Mouse (Mus musculus) layer of hippocampus, adult 6 months (tissue): ENCODE measurements around the gene Flrt2. TPM values are rescaled to one million over a fixed set of nuclear protein-coding genes. Genes with fewer than 3 reads are reported as not detected.

ENCODE experiments used
- long read RNA-seq, 2 experiments: library from polyadenylated mRNA; unstranded; transcript quantifications; one replicate each; pipeline ENCODE4 v2.0.0; 2019 to 2020
- polyA plus RNA-seq: library from polyadenylated mRNA; unstranded; fragments of <200 nt; fragmentation: Nextera tagmentation; gene quantifications from 2 replicates; pipeline ENCODE4 v1.2.3, GENCODE M21; 2021

Flrt2 gene
- polyA plus RNA-seq = 15.9 and 18.2 TPM in 2 replicates
- long read RNA-seq, experiment 1, full-length matches to known transcripts = 13 of 31 reads
- long read RNA-seq, experiment 1, partial matches to known transcripts = 0 of 31 reads
- long read RNA-seq, experiment 1, other reads (novel, unspliced or antisense) = 18 of 31 reads
- long read RNA-seq, experiment 2, full-length matches to known transcripts = 29 of 52 reads
- long read RNA-seq, experiment 2, partial matches to known transcripts = 0 of 52 reads
- long read RNA-seq, experiment 2, other reads (novel, unspliced or antisense) = 23 of 52 reads

GRCm38 (mm10) chr12:95691961-95692767 is at the start of gene Flrt2:
Flrt2 (plus strand) TSS chr12:95692226.

